ENCODE assay signal across 30 mouse cellular contexts in the genomic region with DNA sequence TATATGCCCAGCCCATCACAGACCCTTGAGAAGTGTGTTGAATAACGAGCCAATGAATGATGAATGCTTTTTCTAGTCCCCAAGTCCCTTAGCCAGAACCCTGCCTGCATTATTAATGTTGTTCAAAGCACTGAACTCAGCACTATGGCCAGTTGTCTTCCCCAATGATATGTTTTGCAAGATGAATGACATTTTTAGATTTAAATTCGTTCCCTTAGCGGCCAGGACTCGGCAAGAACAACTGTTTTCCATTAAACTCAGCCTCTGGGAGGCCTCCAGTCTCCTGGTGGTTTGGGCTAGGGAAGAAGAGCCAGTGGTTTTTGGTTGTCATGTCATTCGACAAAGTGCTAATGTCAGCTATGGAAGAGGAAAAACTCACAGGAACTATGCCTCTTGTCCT. TPM values are rescaled to one million over a fixed set of nuclear protein-coding genes. Genes with fewer than 3 reads are reported as not detected.
DNase-seq lines count a peak whose midpoint lies in the region; ATAC-seq lines count a peak whose summit lies in the region.
"Had no signal": no experiment of that assay in that cellular context is flagged by ENCODE, and none has a peak within 500 bp of the region (broad histone marks: within the 10 kb centered on the region; RNA-seq: fewer than 3 reads in every experiment).

No protein-coding gene starts in this region.

- no peaks in the 10 kb centered on the region for H3K9me3 ChIP-seq in embryonic facial prominence, embryonic 13.5 days
- H3K9me3 ChIP-seq in embryonic facial prominence, embryonic 10.5 days: 0 out of 2 replicates have a peak, but pooled peaks cover 1% of the 10 kb centered on the region
- no peaks in the 10 kb centered on the region for H3K9me3 ChIP-seq in neural tube, embryonic 13.5 days
- no peaks in the 10 kb centered on the region for H3K9me3 ChIP-seq in neural tube, embryonic 15.5 days (replicated peaks)
- no peaks in the 10 kb centered on the region for H3K9me3 ChIP-seq in embryonic facial prominence, embryonic 15.5 days (replicated peaks)
- H3K9me3 ChIP-seq: forebrain, embryonic 10.5 days; forebrain, embryonic 13.5 days; G1E; heart, embryonic 15.5 days had no signal

- DNase-seq in embryonic facial prominence, embryonic 10.5 days (ENCODE audit: low spot score): no peak
- peak; percentile 48 for DNase-seq in retina, postnatal 1 day
- DNase-seq in heart, postnatal 36 days: no peak
- no peak for DNase-seq in spleen, postnatal 36 days (ENCODE audit: low spot score in 2 of 2)
- DNase-seq: adrenal gland, adult 8-10 months; adrenal gland, postnatal 25 days; B cell, adult 2 months; cerebellum, adult 11-12 months; cerebellum, adult 8-10 months; cerebellum, postnatal 10 days; cerebellum, postnatal 36 days; embryo, embryonic 11 days; gastrocnemius, postnatal 25 days; heart, adult 18-20 months; heart, postnatal 10 days; heart, postnatal 4 days had no signal

- H3K27me3 ChIP-seq in embryonic facial prominence, embryonic 13.5 days: no peaks in the 10 kb centered on the region
- H3K27me3 ChIP-seq in embryonic facial prominence, embryonic 10.5 days (replicated peaks; ENCODE audit: low read depth, poor library complexity, severe bottlenecking): no peaks in the 10 kb centered on the region
- H3K27me3 ChIP-seq in neural tube, embryonic 13.5 days: no peaks in the 10 kb centered on the region
- H3K27me3 ChIP-seq in neural tube, embryonic 15.5 days (replicated peaks): no peaks in the 10 kb centered on the region
- H3K27me3 ChIP-seq in embryonic facial prominence, embryonic 15.5 days: no peaks in the 10 kb centered on the region
- H3K27me3 ChIP-seq: CH12.LX; forebrain, embryonic 13.5 days; heart, embryonic 12.5 days; heart, embryonic 15.5 days had no signal

- no peak overlapping the region for H3K4me2 ChIP-seq in embryonic facial prominence, embryonic 13.5 days
- no peak overlapping the region for H3K4me2 ChIP-seq in neural tube, embryonic 13.5 days
- H3K4me2 ChIP-seq in neural tube, embryonic 15.5 days: no peak overlapping the region
- H3K4me2 ChIP-seq in embryonic facial prominence, embryonic 15.5 days (replicated peaks): no peak overlapping the region
- H3K4me2 ChIP-seq: forebrain, embryonic 13.5 days; heart, embryonic 12.5 days; heart, embryonic 15.5 days; hindbrain, embryonic 14.5 days had no signal

- H3K4me3 ChIP-seq in embryonic facial prominence, embryonic 13.5 days: no peak overlapping the region
- no peak overlapping the region for H3K4me3 ChIP-seq in embryonic facial prominence, embryonic 10.5 days
- no peak overlapping the region for H3K4me3 ChIP-seq in neural tube, embryonic 13.5 days
- H3K4me3 ChIP-seq in neural tube, embryonic 15.5 days (replicated peaks): no peak overlapping the region
- no peak overlapping the region for H3K4me3 ChIP-seq in embryonic facial prominence, embryonic 15.5 days (replicated peaks)
- H3K4me3 ChIP-seq: forebrain, embryonic 10.5 days; forebrain, embryonic 13.5 days; heart, embryonic 12.5 days; heart, embryonic 15.5 days had no signal

- no peaks in the 10 kb centered on the region for H3K36me3 ChIP-seq in embryonic facial prominence, embryonic 13.5 days
- H3K36me3 ChIP-seq in embryonic facial prominence, embryonic 10.5 days (replicated peaks): no peaks in the 10 kb centered on the region
- H3K36me3 ChIP-seq in neural tube, embryonic 13.5 days: no peaks in the 10 kb centered on the region
- H3K36me3 ChIP-seq in neural tube, embryonic 15.5 days: no peaks in the 10 kb centered on the region
- no peaks in the 10 kb centered on the region for H3K36me3 ChIP-seq in embryonic facial prominence, embryonic 15.5 days
- H3K36me3 ChIP-seq: forebrain, embryonic 10.5 days; G1E; heart, embryonic 12.5 days; heart, embryonic 15.5 days had no signal

- H3K27ac ChIP-seq in embryonic facial prominence, embryonic 13.5 days: peak overlapping the region; percentile 65
- no peak overlapping the region for H3K27ac ChIP-seq in embryonic facial prominence, embryonic 10.5 days (replicated peaks)
- 0 out of 2 replicates have a peak overlapping the region, but pooled peaks have one; percentile 38 for H3K27ac ChIP-seq in neural tube, embryonic 13.5 days (replicated peaks)
- H3K27ac ChIP-seq in neural tube, embryonic 15.5 days (replicated peaks): no peak overlapping the region
- H3K27ac ChIP-seq in embryonic facial prominence, embryonic 15.5 days (replicated peaks): peak overlapping the region; percentile 58
- H3K27ac ChIP-seq: forebrain, embryonic 10.5 days; forebrain, embryonic 13.5 days; heart, embryonic 15.5 days; hindbrain, embryonic 14.5 days; hindbrain, postnatal 0 days had no signal

- no peak overlapping the region for H3K9ac ChIP-seq in embryonic facial prominence, embryonic 13.5 days
- H3K9ac ChIP-seq in neural tube, embryonic 13.5 days: no peak overlapping the region
- H3K9ac ChIP-seq in neural tube, embryonic 15.5 days (replicated peaks): no peak overlapping the region
- H3K9ac ChIP-seq in embryonic facial prominence, embryonic 15.5 days: no peak overlapping the region
- H3K9ac ChIP-seq: forebrain, embryonic 13.5 days; heart, embryonic 12.5 days; heart, embryonic 15.5 days; hindbrain, embryonic 14.5 days had no signal

- intact Hi-C loops in heart, postnatal 36 days (cut with DNase I): no loop called here

- no peak for ATAC-seq in embryonic facial prominence, embryonic 13.5 days (ENCODE audit: insufficient number of reproducible peaks, insufficient read depth, low FRiP score, low TSS enrichment, low read depth)
- ATAC-seq in neural tube, embryonic 13.5 days (ENCODE audit: low read depth): no peak
- no peak for ATAC-seq in neural tube, embryonic 15.5 days (ENCODE audit: low FRiP score)
- no peak for ATAC-seq in embryonic facial prominence, embryonic 15.5 days (ENCODE audit: insufficient number of reproducible peaks, low FRiP score, low TSS enrichment, low read depth)
- ATAC-seq: forebrain, embryonic 13.5 days; forebrain, embryonic 16.5 days; hindbrain, postnatal 0 days; inflammation-experienced regulatory T-cells, adult 6 months had no signal

- WGBS in embryonic facial prominence, embryonic 13.5 days: 35% methylated on average over 5 of the region's 5 CpGs
- 71% methylated on average over 5 of the region's 5 CpGs for WGBS in embryonic facial prominence, embryonic 10.5 days
- WGBS in neural tube, embryonic 13.5 days: 61% methylated on average over 5 of the region's 5 CpGs
- 66% methylated on average over 5 of the region's 5 CpGs for WGBS in neural tube, embryonic 15.5 days
- WGBS in embryonic facial prominence, embryonic 15.5 days: 34% methylated on average over 5 of the region's 5 CpGs

- peaks cover 9% of the 10 kb centered on the region for H3K4me1 ChIP-seq in embryonic facial prominence, embryonic 13.5 days
- peaks cover 7% of the 10 kb centered on the region; the same call in 1 of the 2 replicates for H3K4me1 ChIP-seq in embryonic facial prominence, embryonic 10.5 days
- no peaks in the 10 kb centered on the region for H3K4me1 ChIP-seq in neural tube, embryonic 13.5 days (replicated peaks)
- H3K4me1 ChIP-seq in neural tube, embryonic 15.5 days: no peaks in the 10 kb centered on the region
- H3K4me1 ChIP-seq in embryonic facial prominence, embryonic 15.5 days: peaks cover 4% of the 10 kb centered on the region; the same call in 1 of the 2 replicates
- H3K4me1 ChIP-seq: heart, embryonic 12.5 days; heart, embryonic 15.5 days had no signal

RNA-seq across cellular contexts. Expression of a gene that starts 10.2 kb away (rescaled TPM):
- polyA plus RNA-seq in embryonic facial prominence, embryonic 13.5 days (2015; fragmentation: Nextera tagmentation; extraction: Ambion mirVana): 130 and 135 TPM in 2 replicates
- 66.5 and 78.8 TPM in 2 replicates for polyA plus RNA-seq in embryonic facial prominence, embryonic 10.5 days (2016; fragmentation: Nextera tagmentation; extraction: Ambion mirVana)
- polyA plus RNA-seq in neural tube, embryonic 13.5 days (2015; fragmentation: Nextera tagmentation; extraction: Ambion mirVana): 80.5 and 82.1 TPM in 2 replicates
- 60.3 and 69.1 TPM in 2 replicates for polyA plus RNA-seq in neural tube, embryonic 15.5 days (2015; fragmentation: Nextera tagmentation; extraction: Ambion mirVana)
- 111 and 122 TPM in 2 replicates for polyA plus RNA-seq in embryonic facial prominence, embryonic 15.5 days (2015; fragmentation: Nextera tagmentation; extraction: Ambion mirVana)
- 10 to 100 TPM; 23.1 to 27.5 TPM for total RNA-seq in heart, postnatal 36 days (2021)

Comparison
In these comparisons a context has a peak if more than half of its experiments do, and no peak if none do; other contexts are left out.
1. H3K27ac ChIP-seq: peak in embryonic facial prominence, embryonic 13.5 days (single experiment), neural tube, embryonic 13.5 days (single experiment) and embryonic facial prominence, embryonic 15.5 days (single experiment); none in embryonic facial prominence, embryonic 10.5 days (single experiment) and neural tube, embryonic 15.5 days (single experiment).